Mouse (Mus musculus) adrenal gland, adult 8-10 months (tissue): ENCODE data around the gene Ubox5. TPM values are rescaled to one million over a fixed set of nuclear protein-coding genes. Genes with fewer than 3 reads are reported as not detected.
"Not testable (repeated sequence)": the region's sequence is repeated elsewhere in the genome, so short reads cannot be mapped to it uniquely, and the experiment has no call there.

Experiments
- DNase-seq: peaks from one replicate; pipeline ENCODE4 v3.0.0; 2022
- total RNA-seq, 4 experiments: library from RNA; stranded (reverse); gene quantifications; 2 replicates each; pipeline ENCODE4 v1.2.4; 2022

Gene Ubox5
- total RNA-seq, 4 experiments from 2014 or later: 6.6 to 8.8 (median 7.7) TPM

DNA sequence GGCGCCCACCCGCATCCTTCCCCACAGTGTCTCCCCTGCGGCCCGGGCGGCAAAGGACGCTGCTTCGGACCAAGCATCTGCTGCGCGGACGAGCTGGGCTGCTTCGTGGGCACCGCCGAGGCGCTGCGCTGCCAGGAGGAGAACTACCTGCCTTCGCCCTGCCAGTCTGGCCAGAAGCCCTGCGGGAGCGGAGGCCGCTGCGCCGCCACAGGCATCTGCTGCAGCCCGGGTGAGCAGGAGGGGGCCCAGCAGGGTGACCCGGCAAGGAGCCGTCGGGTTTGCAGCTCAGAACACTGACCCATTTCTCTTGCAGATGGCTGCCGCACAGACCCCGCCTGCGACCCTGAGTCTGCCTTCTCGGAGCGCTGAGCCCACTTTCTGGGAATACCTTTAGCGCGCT, 53.3 kb downstream of the Ubox5 start:
- not testable (repeated sequence) for DNase-seq

- DNase-seq: no peak
Observed at GRCm38 (mm10) chr2:130575873-130576272, 54.0 kb downstream of the Ubox5 start, which contains the start of gene Oxt. TSS of gene Oxt (plus strand) at chr2:130576173.

DNA sequence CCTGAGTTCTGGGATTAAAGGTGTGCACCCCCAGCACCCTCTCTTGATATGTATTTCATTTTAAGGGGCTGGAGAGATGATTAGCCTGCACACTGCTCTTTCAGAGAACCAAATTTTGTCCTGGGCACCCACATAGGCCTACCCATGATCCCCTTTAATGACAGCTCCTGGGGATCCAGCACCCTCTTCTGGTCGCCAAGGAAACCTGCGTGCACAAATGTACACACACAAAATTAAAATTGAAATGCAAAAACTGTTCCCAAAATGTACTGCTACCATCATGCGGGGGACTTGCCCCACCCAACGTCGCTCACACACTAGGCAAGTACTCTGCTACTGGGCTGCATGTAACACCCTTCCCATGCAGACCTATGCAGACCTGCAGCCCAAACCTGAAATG, 54.9 kb downstream of the Ubox5 start:
- no peak for DNase-seq

DNA sequence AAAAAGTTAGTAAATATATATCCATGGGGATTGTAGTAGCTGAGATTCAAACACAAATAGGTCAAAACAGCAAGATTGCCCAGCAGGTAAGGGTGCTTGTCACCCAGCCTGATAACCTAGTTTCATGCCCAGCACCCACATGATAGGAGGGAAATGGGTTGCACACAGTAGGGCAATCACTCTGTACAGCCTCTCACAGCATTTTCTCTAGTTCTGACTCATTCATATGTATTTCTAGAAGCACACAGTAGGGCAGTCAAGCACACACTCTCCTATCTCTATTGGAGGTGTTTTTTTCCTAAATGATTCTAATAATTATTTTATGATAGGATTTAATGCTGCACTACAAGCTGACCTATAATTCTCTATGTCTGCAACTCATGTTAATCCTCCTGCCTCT, 59.9 kb downstream of the Ubox5 start:
- no peak for DNase-seq

DNA sequence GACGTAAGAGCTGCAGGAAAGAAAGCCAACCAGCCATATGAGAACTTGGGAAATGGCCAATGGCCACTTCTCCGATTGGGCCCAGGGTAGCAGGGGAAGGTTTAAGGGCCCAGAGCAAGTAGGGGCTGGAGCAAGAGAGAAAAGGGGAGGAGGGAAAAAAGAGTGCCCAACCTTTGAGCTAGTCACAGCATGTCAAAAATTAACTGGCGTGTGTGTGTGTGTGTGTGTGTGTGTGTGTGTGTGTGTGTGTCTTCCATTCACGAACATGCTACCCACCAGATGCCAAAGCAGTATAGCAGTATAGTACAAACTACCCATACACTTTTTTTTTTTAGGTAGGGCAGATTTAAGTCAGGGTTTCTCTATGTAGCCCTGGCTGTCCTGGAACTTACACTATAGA, 60.9 kb downstream of the Ubox5 start:
- DNase-seq: no peak

DNA sequence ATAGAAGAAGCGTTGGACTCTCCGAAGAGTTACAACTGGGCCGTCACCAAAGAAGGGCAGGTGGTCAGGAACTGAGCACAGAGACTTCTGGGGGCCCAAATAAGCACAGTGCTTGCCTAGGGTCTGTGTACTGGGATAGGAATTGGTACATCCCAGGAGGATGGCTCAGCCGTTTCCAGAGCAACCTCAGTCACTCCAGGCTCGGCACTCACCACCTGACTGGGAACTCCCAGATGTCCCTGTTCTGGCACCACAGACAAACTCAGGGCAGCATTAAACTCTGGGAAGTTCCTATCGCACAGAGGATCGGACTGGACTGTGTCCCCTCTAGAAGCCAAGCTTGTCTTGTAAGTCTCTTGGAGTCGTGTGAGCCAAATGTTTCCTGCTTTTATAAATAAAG, 64.9 kb downstream of the Ubox5 start:
- DNase-seq: no peak

GRCm38 (mm10) chr2:130564063-130564462, 65.8 kb downstream of the Ubox5 start:
- DNase-seq: no peak

GRCm38 (mm10) chr2:130563212-130564055, 66.4 kb downstream of the Ubox5 start, which contains the start of gene Mrps26:
TSS of gene Mrps26 (plus strand) at chr2:130563742.
- DNase-seq: peak; percentile 93

DNA sequence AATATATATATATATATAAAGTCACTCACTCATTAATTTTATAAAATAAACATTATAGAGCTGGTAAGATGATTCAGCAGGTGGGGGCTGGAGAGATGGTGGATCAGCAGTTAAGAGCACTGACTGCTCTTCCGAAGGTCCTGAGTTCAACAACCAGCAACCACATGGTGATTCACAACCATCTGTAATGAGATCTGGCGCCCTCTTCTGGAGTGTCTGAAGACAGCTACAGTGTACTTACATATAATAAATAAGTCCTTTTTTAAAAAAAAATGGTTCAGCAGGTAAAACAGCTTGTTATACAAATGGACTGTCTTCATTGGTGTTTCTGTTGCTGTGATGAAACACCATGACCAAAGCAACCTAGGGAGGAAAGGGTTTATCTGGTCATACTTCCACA, 71.8 kb downstream of the Ubox5 start:
- no peak for DNase-seq

DNA sequence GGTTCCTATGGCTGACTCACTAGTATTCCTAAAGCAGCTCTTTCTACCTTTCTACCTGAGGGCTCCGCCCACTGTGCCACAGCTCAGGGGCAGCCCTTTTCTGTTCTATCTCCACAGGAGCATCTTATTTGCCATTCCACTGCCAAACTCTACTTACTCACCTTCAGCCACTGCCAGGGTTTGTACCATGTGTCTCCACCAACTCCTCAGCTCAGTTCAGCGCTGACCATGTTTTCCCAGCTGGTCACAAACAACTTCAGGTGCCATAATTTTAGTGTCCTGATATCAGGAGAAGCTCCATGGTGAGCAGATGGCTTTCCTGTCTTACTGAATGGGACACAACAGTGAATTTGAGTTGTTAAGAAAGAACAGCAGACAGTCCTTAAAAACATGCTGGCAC, 72.4 kb downstream of the Ubox5 start:
- DNase-seq: no peak

DNA sequence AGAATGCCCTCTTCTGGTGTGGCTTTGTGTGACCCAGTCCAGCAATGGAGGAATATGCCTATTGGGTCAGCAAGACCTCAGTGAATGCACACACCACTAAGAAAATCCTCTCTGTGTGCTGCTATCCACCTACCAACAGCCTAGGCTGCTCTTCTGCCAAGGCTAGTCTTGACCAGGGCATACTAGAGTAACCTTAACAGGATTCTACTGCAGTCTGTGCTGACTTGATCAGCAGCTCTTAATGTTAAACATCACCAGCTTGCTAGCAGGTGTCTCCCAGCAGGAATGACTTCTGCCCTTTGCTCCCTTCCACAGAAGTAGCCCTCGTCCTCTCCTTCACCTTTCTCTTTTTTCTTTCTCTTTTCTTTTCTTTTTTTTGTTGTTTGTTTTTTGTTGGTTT, 73.5 kb downstream of the Ubox5 start:
- DNase-seq: no peak

- DNase-seq: no peak
Observed at GRCm38 (mm10) chr2:130554841-130555240, 75.0 kb downstream of the Ubox5 start.

DNA sequence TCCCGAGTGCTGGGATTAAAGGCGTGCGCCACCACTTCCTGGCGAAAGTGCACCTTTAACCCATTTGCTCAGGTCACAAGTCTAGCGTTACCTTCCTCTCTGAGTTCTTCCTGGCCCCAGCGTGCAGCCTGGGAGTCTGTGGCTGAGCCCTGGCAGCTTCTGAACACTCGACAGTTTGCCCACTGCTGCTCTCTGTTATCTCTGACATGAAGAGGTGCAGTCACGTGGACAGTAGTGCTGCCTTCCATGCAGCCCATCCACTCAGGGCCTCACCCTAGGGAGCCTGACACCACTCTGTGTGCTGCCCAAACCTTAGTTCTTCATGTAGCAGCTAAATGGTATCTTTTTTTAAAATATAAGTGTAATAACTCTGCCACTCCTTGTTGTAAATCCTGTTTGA, 82.9 kb downstream of the Ubox5 start:
- DNase-seq: no peak

DNA sequence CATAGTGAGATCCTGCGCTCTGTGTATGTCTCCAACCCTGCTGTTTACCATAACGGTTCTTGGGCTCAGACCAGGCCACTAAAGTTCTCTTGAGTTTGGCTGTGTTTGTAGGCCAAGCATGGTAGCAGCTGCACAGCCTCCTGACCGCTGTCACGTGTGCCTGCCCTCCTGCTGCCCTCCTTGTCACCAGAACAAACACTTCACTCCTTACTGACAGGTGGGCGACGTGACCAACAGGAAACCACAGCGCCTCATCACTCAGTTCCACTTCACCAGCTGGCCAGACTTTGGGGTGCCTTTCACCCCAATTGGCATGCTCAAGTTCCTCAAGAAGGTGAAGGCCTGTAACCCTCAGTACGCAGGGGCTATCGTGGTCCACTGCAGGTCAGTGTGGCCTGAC, 89.6 kb downstream of the Ubox5 start:
- DNase-seq: no peak

Other genes with a start within 250 kb of the Ubox5 start
- gene Cpxm1, start 232.5 kb downstream of the Ubox5 start, total RNA-seq: 10 to 100 TPM in 1 of 4 experiments, 1 to 10 TPM in 3; 5.5 to 12.3 (median 7.9) TPM
- not detected for gene Gm28372, start 224.8 kb downstream of the Ubox5 start, total RNA-seq
- gene 1700020A23Rik, start 224.8 kb downstream of the Ubox5 start, total RNA-seq: 1 to 10 TPM in 1 of 4 experiments, not detected in 3; 4.6 TPM
- gene Tmem239, start 223.6 kb downstream of the Ubox5 start, total RNA-seq: not detected
- gene Vps16, start 205.7 kb downstream of the Ubox5 start, total RNA-seq: 10 to 100 TPM; 71.0 to 93.1 (median 71.7) TPM
- 10 to 100 TPM; 17.4 to 24.5 (median 19.7) TPM for gene Pced1a, start 205.3 kb downstream of the Ubox5 start, total RNA-seq
- gene Ptpra, start 179.8 kb downstream of the Ubox5 start, total RNA-seq: 100 to 1,000 TPM; 150 to 167 (median 158) TPM
- gene Mrps26, start 66.3 kb downstream of the Ubox5 start, total RNA-seq: 10 to 100 TPM; 61.0 to 68.6 (median 65.5) TPM
- not detected for gene Oxt, start 53.9 kb downstream of the Ubox5 start, total RNA-seq
- not detected for gene Avp, start 47.5 kb downstream of the Ubox5 start, total RNA-seq
- 10 to 100 TPM in 3 of 4 experiments, 1 to 10 TPM in 1; 8.5 to 13.6 (median 11.8) TPM for gene Fastkd5, start within 50 bp of the Ubox5 start, total RNA-seq
- 10 to 100 TPM; 17.0 to 27.6 (median 21.1) TPM for gene Lzts3, start 12.8 kb upstream of the Ubox5 start, total RNA-seq
- 100 to 1,000 TPM; 228 to 279 (median 260) TPM for gene Ddrgk1, start 34.6 kb upstream of the Ubox5 start, total RNA-seq
- gene Itpa, start 37.6 kb upstream of the Ubox5 start, total RNA-seq: 10 to 100 TPM; 29.4 to 34.9 (median 33.1) TPM
- gene Slc4a11, start 67.5 kb upstream of the Ubox5 start, total RNA-seq: 1 to 10 TPM; 2.6 to 7.8 (median 5.7) TPM